29 mouse cellular contexts compared by ENCODE assay signal in genomic region chr5:147442741-147443140, GRCm38 (mm10). TPM values are rescaled to one million over a fixed set of nuclear protein-coding genes. Genes with fewer than 3 reads are reported as not detected.
DNase-seq lines count a peak whose midpoint lies in the region; ATAC-seq and TF ChIP-seq lines count a peak whose summit lies in the region.
"Had no signal": no experiment of that assay in that cellular context is flagged by ENCODE, and none has a peak within 500 bp of the region (broad histone marks: within the 10 kb centered on the region; RNA-seq: fewer than 3 reads in every experiment).

No protein-coding gene starts in this region.

- no peak overlapping the region for H3K4me3 ChIP-seq in heart, adult 2 months
- H3K4me3 ChIP-seq in MEL (ENCODE audit: control insufficient read depth in 1 of 2, insufficient read depth in 1 of 2, low read depth in 2 of 2, low read length in 2 of 2) = no peak overlapping the region
- no peak overlapping the region for H3K4me3 ChIP-seq in liver, embryonic 13.5 days (replicated peaks)
- H3K4me3 ChIP-seq: embryonic facial prominence, embryonic 10.5 days; embryonic facial prominence, embryonic 13.5 days; erythroblast, embryonic 14.5 days; forebrain, embryonic 12.5 days; heart, embryonic 12.5 days; heart, embryonic 15.5 days; hindbrain, embryonic 10.5 days; hindbrain, embryonic 13.5 days; intestine, embryonic 15.5 days had no signal

- peaks cover 24% of the 10 kb centered on the region for H3K36me3 ChIP-seq in heart, adult 2 months (ENCODE audit: control insufficient read depth, insufficient read depth, low read length)
- peaks cover 33 to 76% of the 10 kb centered on the region in 2 experiments for H3K36me3 ChIP-seq in MEL (ENCODE audit: control insufficient read depth in 1 of 2, insufficient read depth in 2 of 2, low read length in 2 of 2)
- peaks cover 17% of the 10 kb centered on the region for H3K36me3 ChIP-seq in liver, embryonic 13.5 days
- H3K36me3 ChIP-seq: embryonic facial prominence, embryonic 13.5 days; forebrain, embryonic 12.5 days; heart, embryonic 15.5 days; hindbrain, embryonic 13.5 days had no signal

- H3K4me1 ChIP-seq in heart, adult 2 months (ENCODE audit: control insufficient read depth, insufficient read depth, low read length) = peaks cover 17% of the 10 kb centered on the region
- H3K4me1 ChIP-seq in MEL (ENCODE audit: control insufficient read depth in 1 of 2, insufficient read depth in 2 of 2, low read length in 2 of 2) = peaks cover 44 to 65% of the 10 kb centered on the region in 2 experiments
- peaks cover 87% of the 10 kb centered on the region for H3K4me1 ChIP-seq in liver, embryonic 13.5 days (replicated peaks)

- no peak for TF ChIP-seq CTCF in heart, adult 2 months (IDR thresholded peaks at IDR 0.05)
- no peak for TF ChIP-seq CTCF in MEL (IDR thresholded peaks at IDR 0.05 in 2 of 3, conservative IDR thresholded peaks at IDR 0.05 in 1 of 3; ENCODE audit: control insufficient read depth in 1 of 3, insufficient read depth in 1 of 3, low read depth in 2 of 3, low read length in 3 of 3, poor library complexity in 1 of 3, severe bottlenecking in 1 of 3)

- H3K27me3 ChIP-seq in heart, adult 2 months (ENCODE audit: control insufficient read depth, insufficient read depth, low read length) = no peaks in the 10 kb centered on the region
- no peaks in the 10 kb centered on the region for H3K27me3 ChIP-seq in MEL (ENCODE audit: control insufficient read depth in 1 of 2, insufficient read depth in 2 of 2, low read length in 2 of 2)
- H3K27me3 ChIP-seq in liver, embryonic 13.5 days = no peaks in the 10 kb centered on the region
- H3K27me3 ChIP-seq: embryonic facial prominence, embryonic 13.5 days; forebrain, embryonic 12.5 days; heart, embryonic 12.5 days; heart, embryonic 15.5 days; hindbrain, embryonic 13.5 days; intestine, embryonic 15.5 days; Patski had no signal

- peaks cover 18% of the 10 kb centered on the region for H3K79me2 ChIP-seq in heart, adult 2 months (replicated peaks; ENCODE audit: control insufficient read depth, insufficient read depth, low read length)
- peaks cover 67% of the 10 kb centered on the region for H3K79me2 ChIP-seq in MEL (ENCODE audit: control insufficient read depth, insufficient read depth, low read length, poor library complexity)

- no peak for TF ChIP-seq POLR2A in heart, adult 2 months (IDR thresholded peaks at IDR 0.05; ENCODE audit: insufficient read depth, low read depth, low read length)
- no peak for TF ChIP-seq POLR2A in MEL (IDR thresholded peaks at IDR 0.05; ENCODE audit: control insufficient read depth in 1 of 2, insufficient read depth in 1 of 2, low read depth in 1 of 2, low read length in 2 of 2, poor library complexity in 1 of 2)

- no peak overlapping the region for H3K9ac ChIP-seq in heart, adult 2 months (ENCODE audit: low read depth, low read length)
- no peak overlapping the region for H3K9ac ChIP-seq in MEL (ENCODE audit: control insufficient read depth, low read depth, low read length, poor library complexity, severe bottlenecking)
- H3K9ac ChIP-seq in liver, embryonic 13.5 days = no peak overlapping the region
- H3K9ac ChIP-seq: embryonic facial prominence, embryonic 13.5 days; forebrain, embryonic 12.5 days; heart, embryonic 12.5 days; heart, embryonic 15.5 days; hindbrain, embryonic 13.5 days; intestine, embryonic 15.5 days had no signal

- H3K27ac ChIP-seq in heart, adult 2 months = no peak overlapping the region
- H3K27ac ChIP-seq in MEL (ENCODE audit: control insufficient read depth, low read depth, low read length) = peak overlapping the region; percentile 86
- peak overlapping the region; percentile 88 for H3K27ac ChIP-seq in liver, embryonic 13.5 days
- H3K27ac ChIP-seq: embryonic facial prominence, embryonic 10.5 days; embryonic facial prominence, embryonic 13.5 days; forebrain, embryonic 12.5 days; heart, embryonic 15.5 days; hindbrain, embryonic 10.5 days; hindbrain, embryonic 13.5 days; intestine, embryonic 15.5 days had no signal

- 76% methylated on average over 4 of the region's 4 CpGs for WGBS in heart, adult 2 months
- 57% methylated on average over 4 of the region's 4 CpGs for WGBS in liver, embryonic 13.5 days (ENCODE audit: insufficient replicate concordance)

- 0 out of 2 replicates have a peak overlapping the region, but pooled peaks have one; percentile 45 for H3K4me2 ChIP-seq in liver, embryonic 13.5 days
- H3K4me2 ChIP-seq: embryonic facial prominence, embryonic 13.5 days; forebrain, embryonic 12.5 days; heart, embryonic 12.5 days; heart, embryonic 15.5 days; hindbrain, embryonic 13.5 days; intestine, embryonic 15.5 days had no signal

- no peak for TF ChIP-seq RAD21 in MEL (IDR thresholded peaks at IDR 0.05; ENCODE audit: low read depth, low read length)

- no peaks in the 10 kb centered on the region for H3K9me3 ChIP-seq in MEL (replicated peaks; ENCODE audit: insufficient read depth, low read length)
- H3K9me3 ChIP-seq in liver, embryonic 13.5 days (replicated peaks) = no peaks in the 10 kb centered on the region
- H3K9me3 ChIP-seq: embryonic facial prominence, embryonic 10.5 days; embryonic facial prominence, embryonic 13.5 days; forebrain, embryonic 12.5 days; heart, embryonic 12.5 days; heart, embryonic 15.5 days; hindbrain, embryonic 10.5 days; hindbrain, embryonic 13.5 days; intestine, embryonic 15.5 days had no signal

- intact Hi-C loops in heart, adult 2 months (cut with DNase I) = no loop called here

- no peak for TF ChIP-seq EP300 in heart, adult 2 months (IDR thresholded peaks at IDR 0.05; ENCODE audit: insufficient read depth, low read depth, low read length)
- no peak for TF ChIP-seq EP300 in MEL (IDR thresholded peaks at IDR 0.05; ENCODE audit: low read depth in 1 of 2, low read length in 2 of 2)

- ATAC-seq in liver, embryonic 13.5 days (ENCODE audit: low read depth) = no peak
- ATAC-seq: CD4-positive, CD25-positive, alpha-beta regulatory T cell, adult 4 months; forebrain, embryonic 16.5 days; hindbrain, embryonic 16.5 days; intestine, embryonic 15.5 days; Patski had no signal

- DNase-seq in heart, adult 11 months = peak; percentile 61
- DNase-seq in heart, adult 2 months = no peak
- DNase-seq in 3T3-L1 (ENCODE audit: low read depth, low spot score) (peak; percentile 28), MEL (ENCODE audit: low read depth, low spot score) (no peak)
- no peak for DNase-seq in liver, embryonic 13.5 days
- DNase-seq in layer of hippocampus, postnatal 14 days (ENCODE audit: low spot score in 2 of 2) = no peak
- no peak for DNase-seq in right cerebral cortex, adult 2 months (ENCODE audit: low spot score in 2 of 2)
- DNase-seq: adrenal gland, adult 8-10 months; adrenal gland, postnatal 25 days; cerebellum, adult 18-20 months; cerebellum, adult 9-11 months; embryo, embryonic 11 days; gastrocnemius, postnatal 10 days; gastrocnemius, postnatal 36 days; heart, postnatal 10 days; heart, postnatal 36 days had no signal

TF ChIP-seq in MEL, 35 proteins besides CTCF, POLR2A, EP300 and RAD21:
- TF ChIP-seq POLR2AphosphoS2 (IDR thresholded peaks at IDR 0.05; ENCODE audit: low read length) (0 out of 2 replicates have a peak, but pooled peaks have one; percentile 8), RCOR1 (IDR thresholded peaks at IDR 0.05; ENCODE audit: low read depth, low read length) (no peak)
TF ChIP-seq in MEL: peak in this region for 1.

RNA-seq across cellular contexts. Expression of gene Pan3, which starts 12.8 kb away (rescaled TPM):
- 10 to 100 TPM; 27.3 to 30.5 TPM for total RNA-seq in heart, adult 2 months (2021)
- 20.0 and 36.8 TPM in 2 replicates for polyA plus RNA-seq in heart, adult 2 months (2012; rRNA removed)
- total RNA-seq in MEL (2012; rRNA removed) = 56.1 and 61.5 TPM in 2 replicates
- 10 to 100 TPM in 1 of 2 experiments, not detected in 1; 60.6 TPM for polyA plus RNA-seq in MEL (2012; ENCODE audit: insufficient read depth in 1 of 2, insufficient read length in 2 of 2, low read depth in 1 of 2, low replicate concordance in 2 of 2, missing spikeins in 1 of 2)
- polyA plus RNA-seq in liver, embryonic 13.5 days (2015; fragmentation: Nextera tagmentation; extraction: Ambion mirVana) = 39.0 and 39.3 TPM in 2 replicates
- 10 to 100 TPM; 89.4 to 97.4 TPM for total RNA-seq in layer of hippocampus, postnatal 14 days (2021)

RNA-seq across cellular contexts. Expression of gene Flt3, which starts 42.5 kb away (rescaled TPM):
- under 1 TPM; 0.09 to 0.13 TPM for total RNA-seq in heart, adult 2 months (2021)
- 0.12 and 0.16 TPM in 2 replicates for polyA plus RNA-seq in heart, adult 2 months (2012; rRNA removed)
- not detected in 2 replicates for total RNA-seq in MEL (2012; rRNA removed)
- under 1 TPM in 1 of 2 experiments, not detected in 1; 0.01 TPM for polyA plus RNA-seq in MEL (2012; ENCODE audit: insufficient read depth in 1 of 2, insufficient read length in 2 of 2, low read depth in 1 of 2, low replicate concordance in 2 of 2, missing spikeins in 1 of 2)
- polyA plus RNA-seq in liver, embryonic 13.5 days (2015; fragmentation: Nextera tagmentation; extraction: Ambion mirVana) = 1.6 and 1.8 TPM in 2 replicates
- 1 to 10 TPM; 6.2 to 6.8 TPM for total RNA-seq in layer of hippocampus, postnatal 14 days (2021)
- total RNA-seq: adrenal gland, postnatal 25 days had no signal
- polyA plus RNA-seq: hindbrain, embryonic 10.5 days had no signal

Comparison
In these comparisons a context has a peak if more than half of its experiments do, and no peak if none do; other contexts are left out.
1. DNase-seq: peak in heart, adult 11 months (single experiment) and 3T3-L1 (single experiment); none in heart, adult 2 months (0 of 2), MEL (single experiment), liver, embryonic 13.5 days (single experiment), layer of hippocampus, postnatal 14 days (0 of 2) and right cerebral cortex, adult 2 months (0 of 2).